Mouse (Mus musculus) CH12.LX (cell line): ENCODE results near the gene Stk33.

Experiments used
- CHD2 ChIP-seq: IDR thresholded peaks from 2 replicates; pipeline ENCODE4 v1.6.1; 2011; ENCODE audit warnings: low read length, improper control_type of control experiment
- CTCF ChIP-seq, 2 experiments: IDR thresholded peaks in 1 of 2; conservative IDR thresholded peaks in 1 of 2; 2 replicates each; pipeline ENCODE4 v1.5.1; 2011 to 2012; ENCODE audit warnings: low read depth in 2 of 2, low read length in 2 of 2, improper control_type of control experiment in 1 of 2, inconsistent platforms in 1 of 2, mild to moderate bottlenecking in 1 of 2, moderate library complexity in 1 of 2
- JUN ChIP-seq: IDR thresholded peaks from 2 replicates; pipeline ENCODE4 v1.6.1; 2011; ENCODE audit warnings: low read depth, mild to moderate bottlenecking, low read length, improper control_type of control experiment, moderate library complexity; ENCODE audit not compliant: insufficient read depth
- MAX ChIP-seq: IDR thresholded peaks from 2 replicates; pipeline ENCODE4 v1.6.1; 2011; ENCODE audit warnings: low read length, improper control_type of control experiment
- MEF2A ChIP-seq: IDR thresholded peaks from 2 replicates; pipeline ENCODE4 v1.6.1; 2014; ENCODE audit warnings: low read depth, mild to moderate bottlenecking, inconsistent platforms, low read length, improper control_type of control experiment, borderline replicate concordance
- POLR2A ChIP-seq: IDR thresholded peaks from 2 replicates; pipeline ENCODE4 v1.6.1; 2011; ENCODE audit warnings: low read depth, mild to moderate bottlenecking, improper control_type of control experiment, low read length
- RAD21 ChIP-seq: IDR thresholded peaks from 2 replicates; pipeline ENCODE4 v1.6.1; 2011; ENCODE audit warnings: low read depth, mild to moderate bottlenecking, low read length, improper control_type of control experiment, moderate library complexity
- ZC3H11A ChIP-seq: IDR thresholded peaks from 2 replicates; pipeline ENCODE4 v1.6.1; 2012; ENCODE audit warnings: low read depth, mild to moderate bottlenecking, inconsistent platforms, low read length, improper control_type of control experiment

DNA sequence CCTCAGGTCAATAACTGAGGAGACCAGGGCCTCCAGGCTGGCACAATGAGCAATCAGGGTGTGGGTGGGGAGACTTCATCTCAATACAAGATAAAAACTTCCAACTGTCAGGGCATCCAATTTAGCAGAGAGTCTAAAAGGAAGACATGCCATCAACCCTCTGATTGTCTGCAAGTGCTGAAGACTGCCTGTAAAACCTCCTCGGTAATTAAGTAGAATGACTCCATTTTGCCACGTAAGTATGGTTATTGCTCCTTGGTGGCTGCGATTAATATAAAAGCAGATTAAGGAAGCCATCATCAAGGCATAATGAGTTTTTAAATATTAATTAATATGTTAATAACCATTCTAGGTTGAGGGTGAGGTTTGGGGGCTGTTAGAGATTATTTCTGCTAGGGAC is 187.5 kb downstream of the Stk33 start:
- no peak for TF ChIP-seq RAD21
- no peak for TF ChIP-seq POLR2A
- no peak for TF ChIP-seq MAX
- no peak for TF ChIP-seq CTCF (conservative IDR thresholded peaks at IDR 0.05 in 1 of 2, IDR thresholded peaks at IDR 0.05 in 1 of 2; ENCODE audit: low read depth in 2 of 2, low read length in 2 of 2)
- no peak for TF ChIP-seq ZC3H11A
- no peak for TF ChIP-seq MEF2A
- TF ChIP-seq JUN: no peak
- no peak for TF ChIP-seq CHD2
